Mouse (Mus musculus) CH12.LX (cell line): Measurements from ENCODE around the gene Trpc4ap. TPM values are rescaled to one million over a fixed set of nuclear protein-coding genes. Genes with fewer than 3 reads are reported as not detected.

Experiments
- DNase-seq: peaks from one replicate; pipeline ENCODE4 v3.0.0-alpha.2; 2013; ENCODE audit errors: extremely low read depth
- H3K27ac ChIP-seq: 2 replicates; pipeline ENCODE4 v1.5.1; 2012; ENCODE audit warnings: low read depth, mild to moderate bottlenecking, control low read depth, moderate library complexity; ENCODE audit not compliant: insufficient read depth
- H3K27me3 ChIP-seq: replicated peaks from 2 replicates; pipeline ENCODE3; 2012; ENCODE audit warnings: inconsistent platforms
- H3K36me3 ChIP-seq, 2 experiments: replicated peaks in 1 of 2; 2 replicates each; pipeline versions ENCODE3 to v1.6.1; 2012; ENCODE audit warnings: inconsistent platforms in 1 of 2, low read length in 1 of 2, mild to moderate bottlenecking in 1 of 2, mixed read lengths in 1 of 2, moderate library complexity in 1 of 2; ENCODE audit not compliant: control insufficient read depth in 1 of 2, insufficient read depth in 1 of 2
- H3K4me1 ChIP-seq, 2 experiments: 2 replicates each; pipeline ENCODE4 v1.6.1; 2012; ENCODE audit warnings: inconsistent platforms in 1 of 2, moderate library complexity in 1 of 2; ENCODE audit not compliant: insufficient read depth in 2 of 2, control insufficient read depth in 1 of 2
- H3K4me2 ChIP-seq: 2 replicates; pipeline ENCODE4 v1.6.1; 2012; ENCODE audit warnings: low read depth, mild to moderate bottlenecking, control low read depth; ENCODE audit not compliant: poor library complexity, insufficient read depth, severe bottlenecking
- H3K4me3 ChIP-seq, 3 experiments: fragments of 150-350 bp in 1 of 3; sonication (generic) in 1 of 3; replicated peaks in 1 of 3; 2 replicates each; pipeline versions ENCODE3 to v1.5.1; 2011 to 2012; ENCODE audit warnings: low read depth in 2 of 3, low read length in 2 of 3, mild to moderate bottlenecking in 2 of 3, moderate library complexity in 2 of 3, control low read depth in 1 of 3, improper control_type of control experiment in 1 of 3, inconsistent platforms in 1 of 3, mixed read lengths in 1 of 3; ENCODE audit not compliant: poor library complexity in 1 of 3
- H3K79me2 ChIP-seq: replicated peaks from 2 replicates; pipeline ENCODE4 v1.6.1; 2012; ENCODE audit warnings: mild to moderate bottlenecking, moderate library complexity; ENCODE audit not compliant: control insufficient read depth, poor library complexity, insufficient read depth, severe bottlenecking; ENCODE audit errors: extremely low read depth
- H3K9ac ChIP-seq: 2 replicates; pipeline ENCODE4 v1.6.1; 2012; ENCODE audit warnings: low read depth, mild to moderate bottlenecking, control low read depth, moderate library complexity; ENCODE audit not compliant: insufficient read depth
- H3K9me3 ChIP-seq: replicated peaks from 2 replicates; pipeline ENCODE3; 2012; ENCODE audit warnings: low read length, inconsistent platforms, mixed read lengths
- BHLHE40 ChIP-seq: IDR thresholded peaks from 2 replicates; pipeline ENCODE4 v1.6.1; 2011; ENCODE audit warnings: mild to moderate bottlenecking, low read depth, low read length, improper control_type of control experiment
- CHD2 ChIP-seq: IDR thresholded peaks from 2 replicates; pipeline ENCODE4 v1.6.1; 2011; ENCODE audit warnings: low read length, improper control_type of control experiment
- CTCF ChIP-seq, 2 experiments: IDR thresholded peaks in 1 of 2; conservative IDR thresholded peaks in 1 of 2; 2 replicates each; pipeline ENCODE4 v1.5.1; 2011 to 2012; ENCODE audit warnings: low read depth in 2 of 2, low read length in 2 of 2, improper control_type of control experiment in 1 of 2, inconsistent platforms in 1 of 2, mild to moderate bottlenecking in 1 of 2, moderate library complexity in 1 of 2
- ETS1 ChIP-seq: conservative IDR thresholded peaks from 2 replicates; pipeline ENCODE4 v1.6.1; 2012; ENCODE audit warnings: low read depth, mild to moderate bottlenecking, inconsistent platforms, low read length, improper control_type of control experiment, moderate library complexity
- HCFC1 ChIP-seq: IDR thresholded peaks from 2 replicates; pipeline ENCODE4 v1.6.1; 2012; ENCODE audit warnings: low read depth, mild to moderate bottlenecking, inconsistent platforms, low read length, improper control_type of control experiment
- IRF4 ChIP-seq: IDR thresholded peaks from 2 replicates; pipeline ENCODE4 v1.6.1; 2014; ENCODE audit warnings: low read depth, mild to moderate bottlenecking, inconsistent platforms, low read length, improper control_type of control experiment
- JUN ChIP-seq: IDR thresholded peaks from 2 replicates; pipeline ENCODE4 v1.6.1; 2011; ENCODE audit warnings: low read depth, mild to moderate bottlenecking, low read length, improper control_type of control experiment, moderate library complexity; ENCODE audit not compliant: insufficient read depth
- JUND ChIP-seq: conservative IDR thresholded peaks from 2 replicates; pipeline ENCODE4 v1.6.1; 2011; ENCODE audit warnings: low read depth, low read length, improper control_type of control experiment
- MAFK ChIP-seq: IDR thresholded peaks from 2 replicates; pipeline ENCODE4 v1.6.1; 2011; ENCODE audit warnings: low read length, improper control_type of control experiment; ENCODE audit not compliant: insufficient replicate concordance
- MAX ChIP-seq: IDR thresholded peaks from 2 replicates; pipeline ENCODE4 v1.6.1; 2011; ENCODE audit warnings: low read length, improper control_type of control experiment
- MAZ ChIP-seq: IDR thresholded peaks from 2 replicates; pipeline ENCODE4 v1.6.1; 2012; ENCODE audit warnings: low read depth, mild to moderate bottlenecking, inconsistent platforms, low read length, improper control_type of control experiment, moderate library complexity
- MEF2A ChIP-seq: IDR thresholded peaks from 2 replicates; pipeline ENCODE4 v1.6.1; 2014; ENCODE audit warnings: low read depth, mild to moderate bottlenecking, inconsistent platforms, low read length, improper control_type of control experiment, borderline replicate concordance
- MYC ChIP-seq: IDR thresholded peaks from 2 replicates; pipeline ENCODE4 v1.6.1; 2011; ENCODE audit warnings: low read depth, mild to moderate bottlenecking, improper control_type of control experiment, low read length
- NELFE ChIP-seq: IDR thresholded peaks from 2 replicates; pipeline ENCODE4 v1.6.1; 2011; ENCODE audit warnings: low read depth, low read length, improper control_type of control experiment
- PAX5 ChIP-seq: IDR thresholded peaks from 2 replicates; pipeline ENCODE4 v1.6.1; 2012; ENCODE audit warnings: low read length, inconsistent platforms, mixed read lengths
- POLR2A ChIP-seq: IDR thresholded peaks from 2 replicates; pipeline ENCODE4 v1.6.1; 2011; ENCODE audit warnings: low read depth, mild to moderate bottlenecking, improper control_type of control experiment, low read length
- POLR2AphosphoS2 ChIP-seq: IDR thresholded peaks from 2 replicates; pipeline ENCODE4 v1.6.1; 2011; ENCODE audit warnings: low read depth, low read length, improper control_type of control experiment
- RAD21 ChIP-seq: IDR thresholded peaks from 2 replicates; pipeline ENCODE4 v1.6.1; 2011; ENCODE audit warnings: low read depth, mild to moderate bottlenecking, low read length, improper control_type of control experiment, moderate library complexity
- RCOR1 ChIP-seq: conservative IDR thresholded peaks from 2 replicates; pipeline ENCODE4 v1.6.1; 2012; ENCODE audit warnings: low read depth, mild to moderate bottlenecking, inconsistent platforms, low read length, improper control_type of control experiment
- SIN3A ChIP-seq: IDR thresholded peaks from 2 replicates; pipeline ENCODE4 v1.6.1; 2012; ENCODE audit warnings: low read length, improper control_type of control experiment, inconsistent platforms
- SMC3 ChIP-seq: IDR thresholded peaks from 2 replicates; pipeline ENCODE4 v1.6.1; 2011; ENCODE audit warnings: low read depth, low read length, improper control_type of control experiment
- TBP ChIP-seq: conservative IDR thresholded peaks from 2 replicates; pipeline ENCODE4 v1.6.1; 2011; ENCODE audit warnings: low read depth, low read length, improper control_type of control experiment
- USF1 ChIP-seq: IDR thresholded peaks from 2 replicates; pipeline ENCODE4 v1.6.1; 2014; ENCODE audit warnings: low read depth, mild to moderate bottlenecking, inconsistent platforms, low read length, improper control_type of control experiment
- ZKSCAN1 ChIP-seq: IDR thresholded peaks from 2 replicates; pipeline ENCODE4 v1.6.1; 2012; ENCODE audit warnings: low read depth, inconsistent platforms, low read length, improper control_type of control experiment, borderline replicate concordance
- ZMIZ1 ChIP-seq: IDR thresholded peaks from 2 replicates; pipeline ENCODE4 v1.6.1; 2012; ENCODE audit warnings: low read depth, mild to moderate bottlenecking, inconsistent platforms, low read length, improper control_type of control experiment
- ZNF384 ChIP-seq: IDR thresholded peaks from 2 replicates; pipeline ENCODE4 v1.6.1; 2012; ENCODE audit warnings: low read depth, low read length, improper control_type of control experiment, inconsistent platforms
- dilution Hi-C: fragments of 300-500 bp; cut with MboI; formaldehyde crosslinking; loops from 2 replicates; pipeline ENCODE4 v1.14.3; 2020; ENCODE audit warnings: low sequenced_read_pairs; ENCODE audit not compliant: extremely low pct_unique_long_range_greater_than_20kb, extremely low pct_ligation_motif_present
- in situ Hi-C: fragments of 300-500 bp; cut with MboI; formaldehyde crosslinking; loops from 3 replicates; pipeline ENCODE4 v1.14.3; 2019; ENCODE audit warnings: low sequenced_read_pairs, low pct_ligation_motif_present, low pct_unique_long_range_greater_than_20kb, mixed read lengths
- polyA plus RNA-seq: library from polyadenylated mRNA; unstranded; fragments of >175 nt; gene quantifications from 2 replicates; pipeline ENCODE4 v1.2.1, GENCODE M21; 2012; ENCODE audit warnings: low read depth; ENCODE audit not compliant: insufficient read length
- total RNA-seq, 2 experiments: library from RNA; depleted of rRNA; stranded (reverse); fragments of 300-350 nt in 1 of 2; fragments of >200 nt in 1 of 2; gene quantifications; 2 replicates each; pipeline ENCODE4 v1.2.3; 2012 to 2014

The Trpc4ap gene
- total and polyA plus RNA-seq, 3 experiments, result 52.8 to 105 (median 55.8) TPM

GRCm38 (mm10) chr2:155726302-155726701, 34.1 kb upstream of the Trpc4ap start:
- Histone ChIP-seq H3K9me3 (no peaks in the 10 kb centered on the region), H3K36me3 (peaks cover 17 to 56% of the 10 kb centered on the region in 2 experiments), H3K4me2 (no peak overlapping the region), H3K27me3 (no peaks in the 10 kb centered on the region), H3K9ac (no peak overlapping the region), H3K4me3 (no peak overlapping the region), H3K27ac (no peak overlapping the region), H3K4me1 (peaks cover 14 to 24% of the 10 kb centered on the region in 2 experiments), H3K79me2 (peaks cover 4% of the 10 kb centered on the region)
- TF ChIP-seq MAFK, result no peak
- TF ChIP-seq POLR2AphosphoS2, result no peak
- TF ChIP-seq MAZ, result no peak
- no peak for TF ChIP-seq SIN3A
- TF ChIP-seq POLR2A, result no peak
- no peak for TF ChIP-seq CTCF (conservative IDR thresholded peaks at IDR 0.05 in 1 of 2, IDR thresholded peaks at IDR 0.05 in 1 of 2; ENCODE audit: low read depth in 2 of 2, low read length in 2 of 2)
- no peak for TF ChIP-seq MAX
- no peak for TF ChIP-seq USF1
- TF ChIP-seq BHLHE40, result no peak
- no peak for TF ChIP-seq JUN
- no peak for TF ChIP-seq MYC
- no peak for TF ChIP-seq JUND
- no peak for TF ChIP-seq ZKSCAN1
- in situ Hi-C loops (no loop called here), dilution Hi-C loops (no loop called here)
- no peak for DNase-seq

- no peak for TF ChIP-seq ZKSCAN1
- no peak for TF ChIP-seq MYC
- TF ChIP-seq IRF4, result no peak
- no peak for TF ChIP-seq JUND
- H3K4me2 ChIP-seq, result no peak overlapping the region
- H3K4me3 ChIP-seq, result no peak overlapping the region
- H3K79me2 ChIP-seq, result peaks cover 4% of the 10 kb centered on the region
- in situ Hi-C loops (no loop called here), dilution Hi-C loops (no loop called here)
- peaks cover 20 to 37% of the 10 kb centered on the region in 2 experiments for H3K4me1 ChIP-seq
- H3K27ac ChIP-seq, result no peak overlapping the region
- DNase-seq, result no peak
- H3K27me3 ChIP-seq, result no peaks in the 10 kb centered on the region
- peaks cover 22 to 65% of the 10 kb centered on the region in 2 experiments for H3K36me3 ChIP-seq
- H3K9ac ChIP-seq, result no peak overlapping the region
- no peaks in the 10 kb centered on the region for H3K9me3 ChIP-seq
These were observed 32.3 kb upstream of the Trpc4ap start for GRCm38 (mm10) chr2:155724526-155724925.

- in situ Hi-C loops, result no loop called here
- Histone ChIP-seq H3K79me2 (peaks cover 4% of the 10 kb centered on the region), H3K4me3 (no peak overlapping the region), H3K4me2 (no peak overlapping the region), H3K36me3 (peaks cover 27 to 70% of the 10 kb centered on the region in 2 experiments), H3K27me3 (no peaks in the 10 kb centered on the region), H3K9ac (no peak overlapping the region), H3K9me3 (no peaks in the 10 kb centered on the region), H3K27ac (no peak overlapping the region), H3K4me1 (peaks cover 20 to 37% of the 10 kb centered on the region in 2 experiments)
- TF ChIP-seq PAX5 (no peak), RAD21 (no peak), HCFC1 (no peak), NELFE (no peak), TBP (no peak), POLR2AphosphoS2 (no peak), CHD2 (no peak), MYC (no peak), RCOR1 (no peak), ZNF384 (no peak), ETS1 (no peak), ZMIZ1 (no peak), MEF2A (no peak), SMC3 (no peak), MAZ (no peak), MAFK (no peak)
- no peak for DNase-seq
- dilution Hi-C loops, result no loop called here
These were observed 31.9 kb upstream of the Trpc4ap start for GRCm38 (mm10) chr2:155724036-155724435.
